Mouse (Mus musculus) CD8-positive naive resting alpha-beta T cell, adult 57 days (primary cell): ENCODE results near the gene Prmt7. TPM values are rescaled to one million over a fixed set of nuclear protein-coding genes. Genes with fewer than 3 reads are reported as not detected.

Source experiments
- total RNA-seq: library from RNA; stranded (reverse); gene quantifications from one replicate; pipeline ENCODE4 v1.2.4, GENCODE M21; 2023

Prmt7 gene
- 34.3 TPM for total RNA-seq

DNA sequence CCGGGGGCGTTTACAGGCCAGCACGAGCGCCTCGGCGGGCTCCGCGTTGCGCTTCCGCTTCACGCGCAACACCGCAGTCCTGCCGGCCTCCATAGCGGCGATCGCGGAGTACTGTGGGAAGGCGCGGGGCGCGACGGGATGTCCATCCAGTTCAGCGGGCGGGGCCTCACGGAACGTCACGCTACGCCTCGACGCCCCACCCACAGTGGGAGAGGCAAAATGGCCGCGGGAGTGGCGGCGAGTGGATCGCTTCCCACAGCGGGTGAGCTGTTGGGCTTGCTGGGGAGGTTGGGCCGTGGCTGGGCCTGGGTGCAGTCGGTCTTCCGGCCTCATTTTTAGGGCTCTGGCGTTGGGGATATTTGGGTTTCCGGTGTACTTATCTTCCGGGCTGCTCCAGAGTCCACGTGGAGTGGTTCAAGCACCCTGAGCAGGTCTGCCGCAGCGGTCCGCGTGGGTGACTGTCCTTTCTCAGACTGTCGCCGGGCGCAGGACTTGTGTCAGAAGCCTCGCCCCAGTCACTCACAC lies at the start of gene Prmt7, which contains the start of gene Slc7a6os:
Prmt7 (plus strand) TSS at position 116 of the 525 bp plus-strand sequence.
Slc7a6os (minus strand) TSS at position 115 of the 525 bp plus-strand sequence.

DNA sequence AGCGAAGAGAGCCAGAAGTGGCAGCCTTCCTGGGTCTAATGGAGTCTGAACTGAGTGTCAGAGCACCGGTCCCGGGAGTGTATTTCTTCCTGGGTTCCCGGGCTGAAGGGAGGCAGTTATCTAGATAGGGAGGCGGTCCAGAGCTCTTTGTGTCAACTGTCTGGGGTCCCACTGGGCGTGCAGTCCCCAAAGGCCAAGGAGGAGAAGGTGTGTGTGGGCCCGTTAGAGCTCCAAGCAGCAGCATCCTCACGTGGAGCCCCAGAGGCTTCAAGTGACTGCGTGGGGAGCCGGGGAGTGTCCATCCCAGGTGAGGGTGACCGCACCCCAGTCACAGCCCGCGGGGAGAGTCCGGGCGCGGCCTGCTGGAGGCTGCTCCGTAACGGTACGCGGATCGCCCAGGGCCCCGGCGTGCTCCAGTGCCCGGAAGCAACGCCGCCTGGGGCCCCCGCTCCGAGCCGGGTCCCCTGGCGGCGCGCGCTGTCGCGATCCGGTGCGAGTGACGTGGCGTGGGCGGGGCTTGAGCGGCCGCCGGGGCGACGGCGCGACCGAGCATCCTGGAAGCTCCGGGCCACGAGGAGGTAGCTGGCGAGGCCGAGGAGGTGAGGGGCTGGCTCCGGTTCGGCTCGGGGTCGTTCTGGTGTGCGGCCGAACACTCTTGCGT lies 42.2 kb upstream of the Prmt7 start, which contains the start of gene Slc7a6:
Slc7a6 (plus strand) TSS at position 502 of the 661 bp plus-strand sequence.

Other genes with a start within 250 kb of the Prmt7 start
- gene Slc12a4, start 244.8 kb upstream of the Prmt7 start, total RNA-seq: 17.1 TPM
- gene Dpep3, start 231.5 kb upstream of the Prmt7 start, total RNA-seq: not detected
- gene Dus2, start 219.6 kb upstream of the Prmt7 start, total RNA-seq: 17.1 TPM
- gene Dpep2nb, start 205.0 kb upstream of the Prmt7 start, total RNA-seq: not detected
- 6.6 TPM for gene Ddx28, start 199.1 kb upstream of the Prmt7 start, total RNA-seq
- gene Nfatc3, start 152.1 kb upstream of the Prmt7 start, total RNA-seq: 184 TPM
- gene Esrp2, start 74.0 kb upstream of the Prmt7 start, total RNA-seq: 0.67 TPM
- gene Pla2g15, start 60.5 kb upstream of the Prmt7 start, total RNA-seq: 3.2 TPM
- gene Slc7a6, start 42.1 kb upstream of the Prmt7 start, total RNA-seq: 37.9 TPM
- 58.4 TPM for gene Slc7a6os, start within 50 bp of the Prmt7 start, total RNA-seq
- gene Smpd3, start 127.1 kb downstream of the Prmt7 start, total RNA-seq: 0.58 TPM
- gene Zfp90, start 204.4 kb downstream of the Prmt7 start, total RNA-seq: 6.2 TPM